ENCODE assay signal across 9 mouse cellular contexts in the genomic region with DNA sequence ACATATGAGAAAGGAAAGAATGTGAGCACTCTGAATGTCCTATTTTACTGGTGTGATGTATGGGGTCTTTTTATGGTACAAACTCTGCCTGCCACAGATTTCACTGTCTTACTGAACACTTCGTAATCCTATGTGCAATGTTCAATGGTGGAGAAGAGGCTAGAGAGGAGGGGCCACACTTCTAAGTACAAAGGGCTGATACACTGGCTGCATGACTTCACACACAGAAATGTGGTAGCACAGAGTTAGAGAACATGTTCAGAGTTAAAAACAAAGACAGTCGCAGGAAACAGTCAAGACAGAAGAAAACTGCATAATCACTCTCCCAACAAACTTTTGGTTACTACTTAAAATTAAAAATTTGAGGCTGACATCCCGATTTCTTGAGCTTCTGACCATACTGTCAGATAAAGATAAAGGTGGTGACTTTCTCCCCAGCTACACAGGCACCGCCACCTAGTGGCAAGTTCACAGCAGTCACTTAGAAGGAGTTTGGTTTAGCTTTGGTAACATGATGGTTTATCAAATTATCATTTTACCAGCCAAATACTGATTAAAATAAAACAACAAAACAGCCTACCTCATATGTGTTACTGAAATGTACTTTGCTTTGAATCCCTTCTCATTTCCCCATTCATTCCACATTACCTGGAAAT. TPM values are rescaled to one million over a fixed set of nuclear protein-coding genes. Genes with fewer than 3 reads are reported as not detected.
DNase-seq lines count a peak whose midpoint lies in the region; ATAC-seq and TF ChIP-seq lines count a peak whose summit lies in the region.
"Had no signal": no experiment of that assay in that cellular context is flagged by ENCODE, and none has a peak within 500 bp of the region (broad histone marks: within the 10 kb centered on the region; RNA-seq: fewer than 3 reads in every experiment).

No protein-coding gene starts in this region.

- H3K27ac ChIP-seq in left cerebral cortex, adult 2 months, result no peak overlapping the region
- H3K27ac ChIP-seq in limb, embryonic 10.5 days, result no peak overlapping the region
- no peak overlapping the region for H3K27ac ChIP-seq in stomach, postnatal 0 days (replicated peaks)
- H3K27ac ChIP-seq: heart, embryonic 15.5 days had no signal

- peaks cover 87% of the 10 kb centered on the region for H3K36me3 ChIP-seq in limb, embryonic 10.5 days
- H3K36me3 ChIP-seq in stomach, postnatal 0 days (ENCODE audit: control insufficient read depth, insufficient read depth, low read length), result peaks cover 5% of the 10 kb centered on the region

- H3K9ac ChIP-seq in stomach, postnatal 0 days (ENCODE audit: low read length), result no peak overlapping the region
- H3K9ac ChIP-seq: heart, embryonic 15.5 days had no signal

- TF ChIP-seq CTCF in left cerebral cortex, adult 2 months (IDR thresholded peaks at IDR 0.05), result peak; percentile 84
- TF ChIP-seq CTCF in stomach, postnatal 0 days (IDR thresholded peaks at IDR 0.05; ENCODE audit: low read depth), result peak; percentile 84

- H3K9me3 ChIP-seq in limb, embryonic 10.5 days (replicated peaks), result no peaks in the 10 kb centered on the region
- no peaks in the 10 kb centered on the region for H3K9me3 ChIP-seq in stomach, postnatal 0 days (ENCODE audit: control insufficient read depth, low read length)
- H3K9me3 ChIP-seq: heart, embryonic 15.5 days had no signal

- DNase-seq in cerebellum, adult 18-20 months, result peak; percentile 48 to 58
- no peak for DNase-seq in cerebellum, adult 11-12 months
- peak in 1 of 2 experiments; percentile 29 for DNase-seq in left cerebral cortex, adult 2 months (ENCODE audit: extremely low spot score in 1 of 2, low spot score in 2 of 2)
- no peak for DNase-seq in left cerebral cortex, postnatal 36 days (ENCODE audit: low spot score in 2 of 2)
- peak; percentile 42 for DNase-seq in ES-CJ7 (ENCODE audit: low read depth, low spot score)
- peak; percentile 37 to 48 for DNase-seq in cerebellum, postnatal 36 days
- peak; percentile 44 for DNase-seq in limb, embryonic 10.5 days (ENCODE audit: low spot score)
- DNase-seq in stomach, postnatal 0 days (ENCODE audit: low spot score), result peak; percentile 50

- H3K4me2 ChIP-seq in stomach, postnatal 0 days (replicated peaks; ENCODE audit: low read depth), result no peak overlapping the region
- H3K4me2 ChIP-seq: heart, embryonic 15.5 days had no signal

- no peaks in the 10 kb centered on the region for H3K27me3 ChIP-seq in limb, embryonic 10.5 days (ENCODE audit: low read depth, poor library complexity, severe bottlenecking)
- no peaks in the 10 kb centered on the region for H3K27me3 ChIP-seq in stomach, postnatal 0 days (ENCODE audit: control insufficient read depth, insufficient read depth, low read length)
- H3K27me3 ChIP-seq: heart, embryonic 15.5 days had no signal

- intact Hi-C loops in left cerebral cortex, adult 2 months (cut with DNase I), result loop anchor here (5.0 kb wide), 1 partner anchor 482 kb away; no protein-coding TSS in a partner anchor
- intact Hi-C loops in left cerebral cortex, postnatal 36 days (cut with DNase I), result loop anchor here (5.0 kb wide), 1 partner anchor 482 kb away; no protein-coding TSS in a partner anchor

- no peak for TF ChIP-seq EP300 in stomach, postnatal 0 days (optimal IDR thresholded peaks at IDR 0.05)

- no peak for ATAC-seq in stomach, postnatal 0 days (ENCODE audit: low FRiP score, low TSS enrichment)

- H3K4me3 ChIP-seq in left cerebral cortex, adult 2 months, result no peak overlapping the region
- no peak overlapping the region for H3K4me3 ChIP-seq in limb, embryonic 10.5 days
- H3K4me3 ChIP-seq in stomach, postnatal 0 days (ENCODE audit: low read depth, low read length), result no peak overlapping the region
- H3K4me3 ChIP-seq: heart, embryonic 15.5 days had no signal

- WGBS in limb, embryonic 10.5 days, result 81% methylated on average over 4 of the region's 4 CpGs
- WGBS in stomach, postnatal 0 days, result 70% methylated on average over 4 of the region's 4 CpGs

- H3K4me1 ChIP-seq in limb, embryonic 10.5 days, result no peaks in the 10 kb centered on the region
- H3K4me1 ChIP-seq in stomach, postnatal 0 days (replicated peaks; ENCODE audit: control insufficient read depth, insufficient read depth), result no peaks in the 10 kb centered on the region

RNA-seq across cellular contexts. Expression of a gene that starts 12.4 kb away (rescaled TPM):
- total RNA-seq in left cerebral cortex, adult 2 months (2021), result 10 to 100 TPM; 82.2 to 89.7 TPM
- total RNA-seq in left cerebral cortex, postnatal 36 days (2021), result 10 to 100 TPM; 89.4 to 90.8 TPM
- polyA plus RNA-seq in limb, embryonic 10.5 days (2016; fragmentation: Nextera tagmentation; extraction: Ambion mirVana), result 226 and 253 TPM in 2 replicates
- polyA plus RNA-seq in stomach, postnatal 0 days (2015; fragmentation: Nextera tagmentation; extraction: Ambion mirVana), result 173 and 187 TPM in 2 replicates

Comparison
In these comparisons a context has a peak if more than half of its experiments do, and no peak if none do; other contexts are left out.
1. DNase-seq: peak in cerebellum, adult 18-20 months (2 of 2), ES-CJ7 (single experiment), cerebellum, postnatal 36 days (2 of 2), limb, embryonic 10.5 days (single experiment) and stomach, postnatal 0 days (single experiment); none in cerebellum, adult 11-12 months (single experiment) and left cerebral cortex, postnatal 36 days (0 of 2).